In genomic region chr5:34186961-34187391, GRCm38 (mm10) we compare ENCODE assay signal across 8 mouse cellular contexts. TPM values are rescaled to one million over a fixed set of nuclear protein-coding genes. Genes with fewer than 3 reads are reported as not detected.
A peak's percentile ranks its signal among the peaks of the same experiment; 100 is the strongest.
DNase-seq lines count a peak whose midpoint lies in the region; ATAC-seq and TF ChIP-seq lines count a peak whose summit lies in the region.

No protein-coding gene starts in this region.

- POLR2A ChIA-PET in Patski (lab: Charles Lee) = interaction anchor here (0.8 to 1.3 kb wide), 6 partner anchors 9 to 90 kb away, joined by 3 to 4 read pairs (median 3); no protein-coding TSS in a partner anchor

- H3K9me3 ChIP-seq in embryonic facial prominence, embryonic 12.5 days = no peaks in the 10 kb centered on the region
- no peaks in the 10 kb centered on the region for H3K9me3 ChIP-seq in heart, embryonic 13.5 days
- H3K9me3 ChIP-seq in kidney, postnatal 0 days (replicated peaks; ENCODE audit: low read length) = no peaks in the 10 kb centered on the region

- ATAC-seq in Patski = peak; percentile 27
- no peak for ATAC-seq in embryonic facial prominence, embryonic 12.5 days (ENCODE audit: insufficient number of reproducible peaks, insufficient read depth, low FRiP score, low TSS enrichment)
- peak; percentile 14; the same call in 1 of the 2 replicates for ATAC-seq in heart, embryonic 13.5 days (ENCODE audit: extremely low read depth, insufficient number of reproducible peaks, low FRiP score, low TSS enrichment)
- peak; percentile 17; the same call in 1 of the 2 replicates for ATAC-seq in kidney, postnatal 0 days (replicated peaks; ENCODE audit: low FRiP score, low read depth)
- no peak for ATAC-seq in monocyte, adult 5-6 weeks (replicated peaks; ENCODE audit: insufficient number of reproducible peaks, low FRiP score, low TSS enrichment, poor library complexity, severe bottlenecking)

- H3K27ac ChIP-seq in embryonic facial prominence, embryonic 12.5 days = peak overlapping the region; percentile 90
- peak overlapping the region; percentile 96 for H3K27ac ChIP-seq in heart, embryonic 13.5 days (replicated peaks)
- peak overlapping the region; percentile 98 for H3K27ac ChIP-seq in kidney, postnatal 0 days

- peak overlapping the region; percentile 95 for H3K4me3 ChIP-seq in embryonic facial prominence, embryonic 12.5 days
- H3K4me3 ChIP-seq in heart, embryonic 13.5 days = peak overlapping the region; percentile 96
- H3K4me3 ChIP-seq in kidney, postnatal 0 days (replicated peaks; ENCODE audit: low read depth, low read length) = peak overlapping the region; percentile 97

- in situ Hi-C loops in Patski (cut with MboI; ENCODE audit: low pct_unique_long_range_greater_than_20kb) = no loop called here

- no peak for TF ChIP-seq CTCF in Patski (IDR thresholded peaks at IDR 0.05)
- no peak for TF ChIP-seq CTCF in kidney, postnatal 0 days (IDR thresholded peaks at IDR 0.05; ENCODE audit: low read depth)

- H3K4me1 ChIP-seq in embryonic facial prominence, embryonic 12.5 days = peaks cover 43% of the 10 kb centered on the region
- peaks cover 75% of the 10 kb centered on the region for H3K4me1 ChIP-seq in heart, embryonic 13.5 days
- H3K4me1 ChIP-seq in kidney, postnatal 0 days (replicated peaks; ENCODE audit: insufficient read depth, low read length) = peaks cover 24% of the 10 kb centered on the region

- peak; percentile 46 for DNase-seq in 3T3-L1 (ENCODE audit: low read depth, low spot score)
- no peak for DNase-seq in Patski (ENCODE audit: low read depth, low spot score)
- peak; percentile 62 for DNase-seq in kidney, postnatal 0 days (ENCODE audit: low spot score)
- peak; percentile 74 for DNase-seq in lung, postnatal 14 days
- DNase-seq in right cerebral cortex, postnatal 4 days = peak; percentile 48

- H3K36me3 ChIP-seq in embryonic facial prominence, embryonic 12.5 days = peaks cover 16% of the 10 kb centered on the region
- peaks cover 11% of the 10 kb centered on the region for H3K36me3 ChIP-seq in heart, embryonic 13.5 days
- H3K36me3 ChIP-seq in kidney, postnatal 0 days (ENCODE audit: insufficient read depth, low read length) = no peaks in the 10 kb centered on the region

- peak overlapping the region; percentile 81 for H3K9ac ChIP-seq in embryonic facial prominence, embryonic 12.5 days
- H3K9ac ChIP-seq in heart, embryonic 13.5 days = peak overlapping the region; percentile 96
- H3K9ac ChIP-seq in kidney, postnatal 0 days (ENCODE audit: low read depth, low read length) = peak overlapping the region; percentile 96

- H3K27me3 ChIP-seq in Patski = no peaks in the 10 kb centered on the region
- H3K27me3 ChIP-seq in embryonic facial prominence, embryonic 12.5 days = no peaks in the 10 kb centered on the region
- H3K27me3 ChIP-seq in heart, embryonic 13.5 days (replicated peaks) = no peaks in the 10 kb centered on the region
- no peaks in the 10 kb centered on the region for H3K27me3 ChIP-seq in kidney, postnatal 0 days (ENCODE audit: insufficient read depth, low read length)

- CTCF ChIA-PET in Patski (lab: Charles Lee) = interaction anchor here (1.3 kb wide), 1 partner anchor 11 kb away, joined by 4 read pairs; no protein-coding TSS in a partner anchor

- peak overlapping the region; percentile 85 for H3K4me2 ChIP-seq in embryonic facial prominence, embryonic 12.5 days (replicated peaks)
- peak overlapping the region; percentile 93 for H3K4me2 ChIP-seq in heart, embryonic 13.5 days
- peak overlapping the region; percentile 90 for H3K4me2 ChIP-seq in kidney, postnatal 0 days (ENCODE audit: low read length)

- under 1% methylated on average over 44 of the region's 46 CpGs for WGBS in embryonic facial prominence, embryonic 12.5 days
- 2% methylated on average over 45 of the region's 46 CpGs for WGBS in heart, embryonic 13.5 days
- under 1% methylated on average over 38 of the region's 46 CpGs for WGBS in kidney, postnatal 0 days

RNA-seq across cellular contexts. Expression of gene Mxd4, which starts 0.5 kb away (rescaled TPM):
- polyA plus RNA-seq in Patski (2021) = 60.1 TPM
- 39.8 and 41.8 TPM in 2 replicates for polyA plus RNA-seq in embryonic facial prominence, embryonic 12.5 days (2016; fragmentation: Nextera tagmentation; extraction: Ambion mirVana)
- polyA plus RNA-seq in heart, embryonic 13.5 days (2015; fragmentation: Nextera tagmentation; extraction: Ambion mirVana) = 23.1 and 23.6 TPM in 2 replicates
- polyA plus RNA-seq in kidney, postnatal 0 days (2015; fragmentation: Nextera tagmentation; extraction: Ambion mirVana) = 34.6 and 35.7 TPM in 2 replicates
- 43.8 to 81.5 TPM (median 57.1 TPM) in 3 replicates for total RNA-seq in monocyte, adult 5-6 weeks (2017)

RNA-seq across cellular contexts. Expression of gene Haus3, which starts 17.6 kb away (rescaled TPM):
- polyA plus RNA-seq in Patski (2021) = 16.7 TPM
- polyA plus RNA-seq in embryonic facial prominence, embryonic 12.5 days (2016; fragmentation: Nextera tagmentation; extraction: Ambion mirVana) = 39.2 and 45.1 TPM in 2 replicates
- polyA plus RNA-seq in heart, embryonic 13.5 days (2015; fragmentation: Nextera tagmentation; extraction: Ambion mirVana) = 20.8 and 25.4 TPM in 2 replicates
- 22.3 and 25.7 TPM in 2 replicates for polyA plus RNA-seq in kidney, postnatal 0 days (2015; fragmentation: Nextera tagmentation; extraction: Ambion mirVana)
- 107 to 199 TPM (median 133 TPM) in 3 replicates for total RNA-seq in monocyte, adult 5-6 weeks (2017)

RNA-seq across cellular contexts. Expression of gene Poln, which starts 17.7 kb away (rescaled TPM):
- 0.53 TPM for polyA plus RNA-seq in Patski (2021)
- polyA plus RNA-seq in embryonic facial prominence, embryonic 12.5 days (2016; fragmentation: Nextera tagmentation; extraction: Ambion mirVana) = 0.64 and 1.2 TPM in 2 replicates
- polyA plus RNA-seq in heart, embryonic 13.5 days (2015; fragmentation: Nextera tagmentation; extraction: Ambion mirVana) = 0.24 and 0.47 TPM in 2 replicates
- 0.23 and 0.55 TPM in 2 replicates for polyA plus RNA-seq in kidney, postnatal 0 days (2015; fragmentation: Nextera tagmentation; extraction: Ambion mirVana)
- 2.1 TPM in 1 of 3 replicates, not detected in the others for total RNA-seq in monocyte, adult 5-6 weeks (2017)

Comparison
In these comparisons a context has a peak if more than half of its experiments do, and no peak if none do; other contexts are left out.
1. ATAC-seq: peak in Patski (single experiment), heart, embryonic 13.5 days (single experiment) and kidney, postnatal 0 days (single experiment); none in embryonic facial prominence, embryonic 12.5 days (single experiment) and monocyte, adult 5-6 weeks (single experiment).
2. Peak in every context shown above with its lines, with median percentiles within 50 percentile points of each other: H3K27ac ChIP-seq, H3K4me2 ChIP-seq, H3K4me3 ChIP-seq and H3K9ac ChIP-seq.